Mouse (Mus musculus): Measurements from ENCODE around the gene Mslnl.

GRCm38 (mm10) chr17:25762591-25762990, 26.7 kb downstream of the Mslnl start:
- TF ChIP-seq CTCF (IDR thresholded peaks at IDR 0.05; ENCODE audit: control insufficient read depth, insufficient read depth, insufficient replicate concordance, low read depth, low read length) (no peak), POLR2A (IDR thresholded peaks at IDR 0.05; ENCODE audit: control insufficient read depth, low read depth, low read length) (no peak)
